Mouse (Mus musculus) embryonic fibroblast, embryonic 13.5 days (primary cell): ENCODE results near the gene Iars.

ENCODE experiments used
- CTCF ChIP-seq: IDR thresholded peaks from 2 replicates; pipeline ENCODE4 v1.5.1; 2011; ENCODE audit warnings: mild to moderate bottlenecking, control low read depth, low read length, moderate library complexity, borderline replicate concordance; ENCODE audit not compliant: insufficient read depth
- POLR2A ChIP-seq: IDR thresholded peaks from 2 replicates; pipeline ENCODE4 v1.6.1; 2011; ENCODE audit warnings: low read depth, mild to moderate bottlenecking, control low read depth, low read length, moderate library complexity

- no peak for TF ChIP-seq CTCF
- no peak for TF ChIP-seq POLR2A
These were observed 35.9 kb upstream of the Iars start for GRCm38 (mm10) chr13:49646019-49646418.
